Mouse (Mus musculus) A20 (cell line): ENCODE measurements around the gene Cul1.
A peak's percentile ranks its signal among the peaks of the same experiment; 100 is the strongest.

Experiments used
- DNase-seq: peaks from one replicate; pipeline ENCODE4 v3.0.0-alpha.2; 2011; ENCODE audit warnings: low read depth, low spot score

The Cul1 gene

DNA sequence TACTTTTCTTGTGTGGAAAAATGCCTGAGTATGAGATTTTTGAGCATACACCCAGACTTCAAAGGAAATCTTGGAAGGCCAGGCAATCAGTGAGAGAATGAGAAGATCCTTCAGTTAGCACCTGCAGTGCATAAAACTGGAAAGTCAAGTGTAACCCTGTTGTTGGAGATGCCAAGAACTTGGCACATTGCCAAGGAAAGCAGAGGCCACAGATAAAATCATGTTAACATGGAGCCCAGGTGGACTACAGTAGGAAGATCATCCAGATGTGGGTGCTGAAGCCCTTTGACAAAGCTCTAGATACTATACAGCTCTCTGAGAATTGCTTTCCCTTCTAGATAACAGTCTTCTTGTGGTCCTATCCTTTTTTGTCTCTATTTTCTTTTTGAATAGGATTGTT is 19.2 kb downstream of the Cul1 start:
- DNase-seq: no peak

DNA sequence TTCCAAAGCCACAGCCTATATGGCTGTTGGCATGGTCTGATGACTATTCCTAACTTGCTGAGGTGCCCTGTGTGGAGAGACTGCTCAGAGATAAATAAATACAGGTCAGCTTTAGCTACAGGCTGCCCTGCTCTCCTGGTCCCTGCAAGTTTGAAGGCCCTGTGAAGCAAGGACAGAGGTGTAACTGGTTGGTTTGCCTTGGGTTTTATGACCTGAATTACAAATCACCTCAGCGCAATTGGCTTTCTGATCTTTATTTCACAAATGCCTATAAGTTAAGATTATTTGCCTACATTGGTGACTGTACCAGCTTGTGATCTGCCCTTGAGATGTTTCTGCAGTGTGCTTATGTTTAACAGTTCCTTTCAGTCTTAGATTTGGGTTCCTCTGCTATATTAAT is 28.8 kb downstream of the Cul1 start:
- no peak for DNase-seq

DNA sequence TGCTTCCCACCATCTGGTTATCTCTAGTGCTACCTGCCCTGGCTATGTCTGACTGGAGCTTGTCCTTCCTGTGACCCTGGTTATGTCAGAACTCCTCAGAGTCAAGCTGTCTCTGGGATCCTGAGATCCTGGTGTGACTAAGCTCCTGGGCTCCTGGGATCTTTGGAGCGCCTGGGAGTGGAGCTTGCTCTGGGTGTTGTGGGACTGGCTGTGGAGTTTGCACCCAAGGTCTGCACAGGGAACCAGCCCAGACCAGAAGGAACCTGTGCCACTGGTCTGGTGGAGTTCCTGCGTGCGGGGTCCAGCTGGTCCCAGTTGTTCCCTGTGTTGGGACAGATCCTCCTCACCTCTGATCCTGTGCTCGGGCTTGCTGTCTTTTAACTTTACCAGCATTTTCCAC is 41.4 kb downstream of the Cul1 start:
- DNase-seq: no peak

DNA sequence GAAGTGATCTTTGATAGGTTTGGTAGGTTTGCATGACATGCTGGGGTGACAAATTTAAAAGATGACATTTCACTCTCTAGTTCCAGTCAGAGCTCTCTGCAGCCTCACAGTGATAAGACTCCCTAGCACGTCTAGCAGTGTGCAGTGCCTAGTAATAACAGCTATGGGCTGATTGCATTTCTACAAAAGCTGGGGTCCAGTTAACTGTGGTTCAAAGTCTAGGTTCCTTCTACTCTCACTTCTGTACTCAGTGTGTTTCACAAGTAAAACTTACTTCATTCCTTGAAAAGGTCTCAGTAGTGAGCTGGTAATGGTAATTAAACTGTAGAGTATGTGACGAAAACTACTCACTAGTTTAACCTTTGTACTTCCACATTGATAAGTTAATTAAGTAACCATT is 66.8 kb downstream of the Cul1 start:
- no peak for DNase-seq

DNA sequence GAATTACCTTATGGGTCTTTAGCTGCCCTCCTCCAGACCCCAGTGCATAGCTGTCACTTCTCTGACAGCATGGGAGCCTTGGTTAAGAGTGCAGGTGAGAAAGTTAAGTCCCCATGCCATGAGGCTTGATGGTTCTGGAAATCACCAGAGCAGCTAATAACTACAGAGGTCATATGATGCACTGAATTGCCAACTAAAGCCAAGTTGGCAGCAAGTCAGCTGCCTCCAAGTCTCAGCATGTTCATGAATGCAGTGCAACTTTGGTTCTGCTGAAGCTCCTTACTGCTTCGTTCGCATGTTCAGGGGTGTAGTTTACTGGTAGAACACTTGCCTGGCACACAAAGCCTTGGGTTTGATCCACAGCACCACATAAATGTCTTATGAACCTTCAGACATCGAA is 69.2 kb downstream of the Cul1 start:
- DNase-seq: no peak

DNA sequence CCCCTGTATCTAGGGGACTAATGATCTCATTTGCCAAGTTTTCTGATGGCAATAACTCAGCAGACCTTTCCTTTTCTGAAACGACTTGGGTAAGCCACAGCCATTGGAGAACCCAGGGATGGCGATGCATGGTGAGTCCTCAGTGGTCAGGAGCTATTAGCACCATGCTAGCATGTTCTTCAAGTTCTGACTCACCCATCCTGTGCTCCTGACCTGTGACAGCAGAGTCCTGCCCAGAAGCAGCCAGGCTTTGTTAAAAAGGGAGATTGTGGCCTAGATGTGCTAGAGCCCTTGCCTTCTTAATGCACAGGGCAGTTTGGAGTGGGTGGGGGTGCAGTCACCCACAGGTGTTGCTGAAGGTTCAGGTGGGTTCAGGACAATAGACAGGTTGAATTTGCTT is 71.8 kb downstream of the Cul1 start:
- no peak for DNase-seq

DNA sequence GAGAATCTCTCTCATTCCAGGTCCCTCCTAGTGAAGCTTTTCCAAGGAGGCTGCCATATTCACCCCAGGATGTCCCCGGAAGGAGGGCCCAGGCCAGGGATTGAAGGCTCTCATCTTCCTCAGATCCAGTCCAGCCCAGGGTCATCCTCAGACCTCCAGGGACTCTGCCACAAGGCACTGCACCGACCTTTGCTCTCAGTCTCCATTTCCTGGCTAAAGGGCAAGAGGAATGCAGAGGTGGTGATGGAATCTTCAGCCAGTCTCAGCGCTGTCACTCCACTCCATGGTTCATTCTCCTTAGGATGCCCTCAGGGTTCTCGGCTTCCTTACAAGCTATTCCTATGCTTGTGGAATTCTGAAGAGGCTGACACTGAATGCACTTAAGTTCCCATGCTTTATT is 73.2 kb downstream of the Cul1 start:
- no peak for DNase-seq

DNA sequence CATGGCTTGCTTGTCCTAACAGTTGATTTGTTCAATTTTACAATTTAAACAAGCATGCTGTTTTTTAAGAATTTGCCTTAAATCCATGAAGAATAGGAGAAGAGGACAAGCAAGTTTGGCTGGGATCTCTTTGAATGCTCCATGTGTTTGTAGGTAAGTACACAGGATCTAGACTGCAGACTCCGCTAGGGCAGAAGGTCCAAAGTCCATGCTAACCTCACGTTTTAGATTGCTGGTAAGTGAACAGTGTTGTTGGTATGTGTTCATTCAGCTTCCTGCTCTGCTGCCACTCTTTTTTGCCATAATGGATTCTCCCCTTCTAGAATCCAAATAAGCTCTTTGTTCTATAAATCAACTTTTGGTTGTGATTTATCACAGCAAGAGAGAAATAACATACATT is 73.9 kb downstream of the Cul1 start:
- DNase-seq: no peak

DNA sequence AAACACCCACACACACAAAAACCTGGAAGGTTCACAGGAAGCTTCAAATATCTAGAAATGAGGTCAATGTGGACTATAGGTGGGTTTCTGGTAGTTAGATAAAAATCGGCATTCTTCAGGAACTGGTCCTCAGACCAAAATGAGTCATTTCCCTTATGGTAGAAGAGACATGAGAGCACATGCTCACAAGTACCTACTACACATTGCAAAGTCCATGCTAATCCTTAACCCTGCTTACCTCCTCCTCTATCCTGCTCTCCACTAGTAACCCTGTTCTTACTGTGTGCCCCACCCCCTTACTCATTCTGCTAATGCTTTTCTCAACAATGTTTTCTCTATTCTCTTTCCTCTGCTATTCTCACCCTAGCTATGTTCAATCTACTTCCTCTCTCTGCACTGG is 74.5 kb downstream of the Cul1 start:
- no peak for DNase-seq

DNA sequence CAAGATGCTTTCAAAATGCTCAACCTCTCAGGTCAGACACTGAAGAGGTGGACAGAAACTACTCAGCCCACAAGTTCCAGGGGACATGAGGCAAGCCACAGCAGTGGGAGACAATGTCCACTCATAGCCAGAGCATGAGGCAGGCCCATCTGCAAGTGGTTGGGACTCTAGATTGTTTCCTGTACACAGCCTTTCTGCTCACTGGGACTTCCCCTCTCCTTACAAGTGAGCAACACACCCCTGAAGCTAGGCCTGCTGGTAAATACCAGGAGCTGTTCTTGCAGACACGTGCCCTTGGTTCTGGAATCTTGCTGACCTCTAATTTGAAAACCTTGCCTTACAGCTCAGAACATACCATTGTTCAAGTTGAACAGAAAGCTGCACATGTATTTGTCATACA is 79.3 kb downstream of the Cul1 start:
- DNase-seq: no peak

DNA sequence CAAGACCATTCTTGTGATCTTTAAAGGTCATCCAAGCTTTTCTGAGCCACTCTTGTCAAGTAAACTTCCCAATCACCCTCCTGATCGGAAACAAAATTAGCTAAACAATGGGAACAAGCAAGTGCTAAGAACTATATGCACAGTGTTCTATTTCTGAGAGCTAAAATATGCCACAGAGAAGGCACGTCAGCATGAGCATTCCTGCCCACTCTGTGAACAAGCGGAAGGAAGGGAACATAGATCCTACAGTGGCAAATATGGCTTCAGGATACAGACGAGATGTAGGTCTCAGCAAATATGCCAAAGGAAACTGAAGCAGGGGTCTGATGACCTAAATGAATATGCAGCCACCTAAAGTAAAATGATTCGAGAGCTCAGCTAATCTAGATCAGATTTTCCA is 82.1 kb downstream of the Cul1 start:
- DNase-seq: no peak

DNA sequence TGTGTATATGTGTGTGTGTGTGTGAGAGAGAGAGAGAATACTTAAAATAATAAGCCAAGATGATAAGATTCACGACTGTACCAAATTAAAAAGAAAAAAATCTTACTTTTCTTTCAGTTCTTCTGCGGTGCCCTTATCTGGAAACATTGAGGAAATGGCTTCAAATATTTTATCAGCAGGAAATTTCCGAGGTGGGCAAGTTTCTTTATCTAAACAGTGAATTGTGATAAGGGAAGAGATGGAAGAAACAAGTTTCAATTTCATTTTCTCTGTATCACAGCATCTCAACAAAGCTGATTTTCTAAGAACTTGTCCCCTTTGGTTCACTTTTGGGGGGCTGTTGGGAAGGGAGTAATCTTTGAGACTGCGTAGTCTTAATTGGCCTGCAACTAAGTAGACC is 99.1 kb downstream of the Cul1 start:
- DNase-seq: no peak

DNA sequence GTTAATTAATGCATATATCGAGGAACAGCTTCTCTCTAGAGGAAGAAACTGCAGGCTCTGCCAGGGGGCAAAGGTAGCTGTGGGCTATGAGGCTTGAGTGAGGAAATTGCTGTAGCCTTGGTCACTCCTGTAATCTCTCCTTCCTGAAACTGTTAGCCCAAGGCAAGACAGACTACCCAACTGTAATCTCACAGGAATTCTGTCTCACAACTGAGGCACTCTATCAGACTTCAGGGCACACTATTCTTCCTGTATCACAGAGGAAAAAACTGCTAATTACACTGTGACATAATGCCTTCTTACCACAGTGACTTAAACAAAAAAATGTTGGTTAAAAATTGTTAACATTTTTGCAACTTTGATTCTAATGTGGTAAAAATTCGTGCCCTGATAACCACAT is 106.1 kb downstream of the Cul1 start:
- no peak for DNase-seq

DNA sequence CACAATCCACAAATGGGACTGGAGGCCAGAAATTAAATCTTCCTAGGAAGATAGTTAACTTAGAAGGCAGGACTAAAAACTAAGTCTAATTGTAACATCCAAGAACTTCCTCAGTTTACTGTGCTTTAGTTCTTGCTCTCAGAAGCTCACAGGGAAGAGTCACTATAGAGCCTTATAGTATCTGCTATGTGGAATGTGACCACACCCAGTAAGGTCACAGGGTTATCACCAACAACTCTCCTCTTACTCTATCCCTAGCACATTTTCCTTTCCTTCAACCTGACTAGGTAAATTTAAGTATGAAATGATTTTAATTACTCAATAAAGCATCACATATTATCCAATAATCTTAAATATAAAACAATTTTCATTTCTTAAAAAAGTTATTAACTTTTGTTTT is 107.2 kb downstream of the Cul1 start:
- no peak for DNase-seq

DNA sequence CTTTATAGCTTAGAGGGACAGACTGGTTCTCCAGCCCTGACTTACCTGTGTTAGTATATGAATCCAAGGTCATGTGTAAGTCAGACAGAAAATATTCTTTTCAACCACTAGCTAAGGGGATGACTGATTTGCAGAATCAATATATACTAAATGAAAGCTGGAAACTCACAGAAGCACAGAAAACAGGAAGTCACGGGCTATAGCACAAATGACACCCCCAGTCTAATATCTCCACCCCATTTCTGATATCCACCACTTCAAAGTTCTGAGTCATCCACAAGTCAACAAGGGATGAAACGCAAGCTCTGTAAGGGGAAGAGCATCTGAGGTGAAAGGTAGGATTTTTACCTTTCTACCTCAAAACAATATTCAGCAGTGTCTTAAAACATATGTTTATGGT is 107.6 kb downstream of the Cul1 start:
- peak; percentile 53 for DNase-seq

DNA sequence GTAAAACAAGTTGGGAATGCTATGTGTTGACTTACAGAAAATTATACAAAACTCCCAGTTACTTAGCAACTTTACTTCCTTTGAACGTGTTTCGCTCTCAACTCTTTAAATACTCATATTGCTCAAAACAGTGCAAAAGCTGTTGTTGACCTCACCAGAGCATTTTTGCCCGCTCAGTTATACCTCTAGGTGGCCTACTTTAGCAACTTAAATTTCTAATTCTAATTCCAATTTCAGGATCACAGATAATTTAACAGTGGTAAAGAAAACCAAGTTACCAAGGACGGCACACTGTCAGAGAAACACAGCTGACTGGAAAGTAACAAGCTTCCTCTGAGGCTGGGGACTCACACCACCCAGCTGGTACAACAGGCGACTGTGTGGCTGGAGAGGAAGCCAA is 108.2 kb downstream of the Cul1 start:
- DNase-seq: peak; percentile 40

DNA sequence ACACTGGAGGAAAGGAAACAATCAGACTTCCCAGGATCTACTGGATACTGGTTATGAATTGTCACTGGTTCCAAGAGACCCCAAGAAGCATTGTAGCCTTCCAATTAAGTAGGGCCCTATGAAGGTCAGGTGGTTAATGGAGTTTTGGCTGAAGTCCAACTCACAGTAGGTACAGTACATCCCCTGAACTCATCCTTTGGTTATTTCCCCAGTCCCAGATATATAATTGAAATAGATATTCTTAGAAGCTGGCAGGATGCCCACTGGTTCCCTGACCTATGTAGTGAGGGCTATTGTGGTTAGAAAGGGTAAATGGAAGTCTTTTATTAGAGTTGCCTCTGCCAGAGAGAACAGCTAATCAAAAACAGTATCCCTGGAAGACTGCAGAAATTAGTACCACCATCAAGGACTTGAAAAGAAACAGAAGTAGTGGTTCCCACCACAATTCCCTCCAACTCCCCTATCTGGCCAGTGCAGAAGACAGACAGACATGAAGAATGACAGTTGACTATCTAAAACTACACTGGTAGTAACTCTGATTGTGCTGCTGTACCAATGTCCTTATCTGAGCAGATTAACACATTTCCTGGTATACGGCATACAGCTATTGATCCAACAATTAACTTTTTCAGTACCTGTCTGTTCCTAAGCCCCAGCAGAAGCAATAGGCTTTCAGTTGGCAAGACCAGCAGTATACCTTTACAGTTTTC is 112.3 kb downstream of the Cul1 start:
- DNase-seq: no peak

DNA sequence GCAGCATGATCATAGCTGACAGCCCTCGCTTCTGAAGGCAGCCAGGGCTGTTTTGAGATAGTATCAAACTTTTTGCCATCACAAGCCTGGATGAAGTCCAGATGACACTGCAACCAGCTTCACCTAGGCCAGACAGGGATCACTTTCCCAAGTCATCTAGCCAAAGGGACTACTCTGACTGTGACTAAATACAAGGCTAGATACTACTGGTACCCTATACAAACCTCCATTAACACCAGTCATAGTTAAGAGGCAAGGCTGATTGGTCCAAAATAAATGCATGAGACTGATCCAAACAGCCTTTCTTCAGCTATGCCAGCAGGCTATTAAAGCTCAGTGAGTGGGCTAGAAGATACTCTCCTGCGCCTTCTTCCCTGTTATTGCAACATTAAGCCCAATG is 119.7 kb downstream of the Cul1 start:
- DNase-seq: no peak
